Mouse (Mus musculus): ENCODE results near the gene Trim15. TPM values are rescaled to one million over a fixed set of nuclear protein-coding genes. Genes with fewer than 3 reads are reported as not detected.
A peak's percentile ranks its signal among the peaks of the same experiment; 100 is the strongest.

The Trim15 gene
- polyA plus RNA-seq, 1 experiment: 39.3 TPM

GRCm38 (mm10) chr17:36869955-36870810, 3.2 kb upstream of the Trim15 start:
- TF ChIP-seq POLR2A (IDR thresholded peaks at IDR 0.05; ENCODE audit: low read depth, low read length) (no peak), CTCF (IDR thresholded peaks at IDR 0.05; ENCODE audit: extremely low read depth, insufficient read length, insufficient replicate concordance, low read depth, low read length) (no peak)
- H3K27ac ChIP-seq (ENCODE audit: insufficient read depth, low read depth, low read length): no peak overlapping the region
- peaks cover 4% of the 10 kb centered on the region; the same call in 1 of the 2 replicates for H3K4me1 ChIP-seq (ENCODE audit: control insufficient read depth, insufficient read depth, insufficient read length, low read length)
- no peaks in the 10 kb centered on the region for H3K27me3 ChIP-seq (ENCODE audit: control insufficient read depth, insufficient read depth, low read length)
- H3K36me3 ChIP-seq (ENCODE audit: control insufficient read depth, insufficient read depth, low read length): no peaks in the 10 kb centered on the region
- H3K4me3 ChIP-seq (ENCODE audit: low read depth, low read length): no peak overlapping the region
- 73% methylated on average over 25 of the region's 25 CpGs for WGBS

GRCm38 (mm10) chr17:36869284-36869954, 2.4 kb upstream of the Trim15 start, which contains the start of gene Trim10:
Gene Trim10 (plus strand): TSS chr17:36869574.
- no peaks in the 10 kb centered on the region for H3K27me3 ChIP-seq (ENCODE audit: control insufficient read depth, insufficient read depth, low read length)
- H3K27ac ChIP-seq (ENCODE audit: insufficient read depth, low read depth, low read length): no peak within 1 kb of the TSS
- H3K36me3 ChIP-seq (ENCODE audit: control insufficient read depth, insufficient read depth, low read length): no peaks in the 10 kb centered on the region; the same call in 1 of the 2 replicates
- TF ChIP-seq CTCF (IDR thresholded peaks at IDR 0.05; ENCODE audit: extremely low read depth, insufficient read length, insufficient replicate concordance, low read depth, low read length) (no peak), POLR2A (IDR thresholded peaks at IDR 0.05; ENCODE audit: low read depth, low read length) (no peak)
- H3K4me3 ChIP-seq (ENCODE audit: low read depth, low read length): no peak within 1 kb of the TSS
- H3K4me1 ChIP-seq (ENCODE audit: control insufficient read depth, insufficient read depth, insufficient read length, low read length): peaks cover 9% of the 10 kb centered on the region; the same call in 1 of the 2 replicates
- 79% methylated on average over 4 of the region's 4 CpGs for WGBS

GRCm38 (mm10) chr17:36868836-36869235, 1.8 kb upstream of the Trim15 start:
- WGBS: 89% methylated on average over 2 of the region's 2 CpGs
- H3K4me3 ChIP-seq (ENCODE audit: low read depth, low read length): no peak overlapping the region
- H3K36me3 ChIP-seq (ENCODE audit: control insufficient read depth, insufficient read depth, low read length): no peaks in the 10 kb centered on the region; the same call in 1 of the 2 replicates
- no peak for TF ChIP-seq CTCF (IDR thresholded peaks at IDR 0.05; ENCODE audit: extremely low read depth, insufficient read length, insufficient replicate concordance, low read depth, low read length)
- TF ChIP-seq POLR2A (IDR thresholded peaks at IDR 0.05; ENCODE audit: low read depth, low read length): no peak
- peaks cover 11% of the 10 kb centered on the region; the same call in 1 of the 2 replicates for H3K4me1 ChIP-seq (ENCODE audit: control insufficient read depth, insufficient read depth, insufficient read length, low read length)
- no peak overlapping the region for H3K27ac ChIP-seq (ENCODE audit: insufficient read depth, low read depth, low read length)
- H3K27me3 ChIP-seq (ENCODE audit: control insufficient read depth, insufficient read depth, low read length): no peaks in the 10 kb centered on the region

- Histone ChIP-seq H3K4me1 (ENCODE audit: control insufficient read depth, insufficient read depth, insufficient read length, low read length) (peaks cover 21% of the 10 kb centered on the region), H3K27ac (ENCODE audit: insufficient read depth, low read depth, low read length) (peak overlapping the region; percentile 66), H3K27me3 (ENCODE audit: control insufficient read depth, insufficient read depth, low read length) (no peaks in the 10 kb centered on the region), H3K36me3 (ENCODE audit: control insufficient read depth, insufficient read depth, low read length) (peaks cover 42% of the 10 kb centered on the region), H3K4me3 (ENCODE audit: low read depth, low read length) (no peak overlapping the region)
- TF ChIP-seq POLR2A (IDR thresholded peaks at IDR 0.05; ENCODE audit: low read depth, low read length): no peak
- TF ChIP-seq CTCF (IDR thresholded peaks at IDR 0.05; ENCODE audit: extremely low read depth, insufficient read length, insufficient replicate concordance, low read depth, low read length): no peak
- 8% methylated on average over 2 of the region's 2 CpGs for WGBS
Observed at GRCm38 (mm10) chr17:36861680-36862079, 5.3 kb downstream of the Trim15 start.

- TF ChIP-seq CTCF (IDR thresholded peaks at IDR 0.05; ENCODE audit: extremely low read depth, insufficient read length, insufficient replicate concordance, low read depth, low read length) (no peak), POLR2A (IDR thresholded peaks at IDR 0.05; ENCODE audit: low read depth, low read length) (no peak)
- H3K27ac ChIP-seq (ENCODE audit: insufficient read depth, low read depth, low read length): no peak overlapping the region
- 86% methylated on average over 3 of the region's 3 CpGs for WGBS
- H3K4me1 ChIP-seq (ENCODE audit: control insufficient read depth, insufficient read depth, insufficient read length, low read length): peaks cover 14% of the 10 kb centered on the region
- peaks cover 74% of the 10 kb centered on the region for H3K36me3 ChIP-seq (ENCODE audit: control insufficient read depth, insufficient read depth, low read length)
- H3K27me3 ChIP-seq (ENCODE audit: control insufficient read depth, insufficient read depth, low read length): no peaks in the 10 kb centered on the region
- H3K4me3 ChIP-seq (ENCODE audit: low read depth, low read length): no peak overlapping the region
Observed at GRCm38 (mm10) chr17:36858181-36858580, 8.8 kb downstream of the Trim15 start.

- no peak overlapping the region for H3K4me3 ChIP-seq (ENCODE audit: low read depth, low read length)
- peaks cover 82% of the 10 kb centered on the region for H3K36me3 ChIP-seq (ENCODE audit: control insufficient read depth, insufficient read depth, low read length)
- peaks cover 10% of the 10 kb centered on the region for H3K4me1 ChIP-seq (ENCODE audit: control insufficient read depth, insufficient read depth, insufficient read length, low read length)
- H3K27ac ChIP-seq (ENCODE audit: insufficient read depth, low read depth, low read length): no peak overlapping the region
- no peaks in the 10 kb centered on the region for H3K27me3 ChIP-seq (ENCODE audit: control insufficient read depth, insufficient read depth, low read length)
- WGBS: 80% methylated on average over 4 of the region's 4 CpGs
- TF ChIP-seq POLR2A (IDR thresholded peaks at IDR 0.05; ENCODE audit: low read depth, low read length) (no peak), CTCF (IDR thresholded peaks at IDR 0.05; ENCODE audit: extremely low read depth, insufficient read length, insufficient replicate concordance, low read depth, low read length) (no peak)
Observed at GRCm38 (mm10) chr17:36856236-36856635, 10.8 kb downstream of the Trim15 start.

GRCm38 (mm10) chr17:36855484-36855883, 11.5 kb downstream of the Trim15 start:
- TF ChIP-seq CTCF (IDR thresholded peaks at IDR 0.05; ENCODE audit: extremely low read depth, insufficient read length, insufficient replicate concordance, low read depth, low read length): no peak; the same call in 1 of the 2 replicates
- TF ChIP-seq POLR2A (IDR thresholded peaks at IDR 0.05; ENCODE audit: low read depth, low read length): no peak
- Histone ChIP-seq H3K27me3 (ENCODE audit: control insufficient read depth, insufficient read depth, low read length) (no peaks in the 10 kb centered on the region), H3K4me1 (ENCODE audit: control insufficient read depth, insufficient read depth, insufficient read length, low read length) (peaks cover 13% of the 10 kb centered on the region), H3K4me3 (ENCODE audit: low read depth, low read length) (no peak overlapping the region), H3K36me3 (ENCODE audit: control insufficient read depth, insufficient read depth, low read length) (peaks cover 86% of the 10 kb centered on the region), H3K27ac (ENCODE audit: insufficient read depth, low read depth, low read length) (no peak overlapping the region)
- WGBS: 87% methylated on average over 3 of the region's 3 CpGs

Measured in small intestine, adult 2 months (tissue).